27 mouse cellular contexts compared by ENCODE assay signal in the genomic region with DNA sequence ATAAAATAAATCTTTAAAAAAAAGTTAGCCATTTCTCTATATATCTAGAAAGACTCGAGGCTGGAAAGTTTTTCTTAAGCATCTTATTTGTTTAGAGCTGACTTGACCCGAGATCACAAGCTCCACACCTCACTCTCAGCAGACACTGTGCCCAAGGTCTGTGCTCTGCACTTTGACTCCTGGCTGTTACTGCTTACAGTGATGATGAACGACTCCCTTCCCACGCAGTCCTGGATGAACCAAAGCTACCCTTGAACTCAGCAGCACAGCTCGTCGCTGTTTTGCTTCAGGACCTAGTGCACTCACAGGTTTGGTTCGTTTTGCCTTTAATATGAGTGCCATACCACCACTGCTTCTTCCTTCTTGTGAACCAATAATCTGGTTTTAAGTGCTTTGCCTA. TPM values are rescaled to one million over a fixed set of nuclear protein-coding genes. Genes with fewer than 3 reads are reported as not detected.
A peak's percentile ranks its signal among the peaks of the same experiment; 100 is the strongest.
DNase-seq lines count a peak whose midpoint lies in the region; ATAC-seq lines count a peak whose summit lies in the region.
"Had no signal": no experiment of that assay in that cellular context is flagged by ENCODE, and none has a peak within 500 bp of the region (broad histone marks: within the 10 kb centered on the region; RNA-seq: fewer than 3 reads in every experiment).

No protein-coding gene starts in this region.

- no peaks in the 10 kb centered on the region for H3K27me3 ChIP-seq in liver, embryonic 16.5 days (ENCODE audit: control insufficient read depth, insufficient read depth, low read depth, low read length)
- H3K27me3 ChIP-seq: embryonic facial prominence, embryonic 12.5 days; heart, embryonic 12.5 days; neural tube, embryonic 15.5 days had no signal

- peak; percentile 56 for ATAC-seq in liver, embryonic 16.5 days (ENCODE audit: low read depth)
- ATAC-seq: CD4-positive, CD25-positive, alpha-beta regulatory T cell, adult 4 months; forebrain, postnatal 0 days; midbrain, embryonic 16.5 days had no signal

- WGBS in liver, embryonic 16.5 days (ENCODE audit: insufficient replicate concordance) = 49% methylated on average over 7 of the region's 7 CpGs

- no peaks in the 10 kb centered on the region for H3K9me3 ChIP-seq in liver, embryonic 16.5 days (replicated peaks; ENCODE audit: control insufficient read depth, low read length)
- H3K9me3 ChIP-seq: embryonic facial prominence, embryonic 12.5 days; heart, embryonic 12.5 days; neural tube, embryonic 15.5 days had no signal

- H3K27ac ChIP-seq in liver, embryonic 16.5 days (ENCODE audit: low read length) = no peak overlapping the region
- H3K27ac ChIP-seq: embryonic facial prominence, embryonic 12.5 days; liver, embryonic 14.5 days; macrophage; neural tube, embryonic 15.5 days had no signal

- no peak overlapping the region for H3K4me3 ChIP-seq in liver, embryonic 16.5 days (ENCODE audit: low read depth, low read length)
- H3K4me3 ChIP-seq: embryonic facial prominence, embryonic 12.5 days; heart, embryonic 12.5 days; neural tube, embryonic 15.5 days had no signal

- peak; percentile 22 for DNase-seq in heart, adult 11 months
- no peak for DNase-seq in heart, postnatal 4 days
- DNase-seq in liver = no peak
- DNase-seq in kidney, postnatal 25 days = peak; percentile 52 to 86
- DNase-seq in neural tube, embryonic 10.5 days (ENCODE audit: extremely low spot score, low spot score) = no peak
- no peak for DNase-seq in layer of hippocampus, adult 18-20 months (ENCODE audit: low spot score in 2 of 2)
- DNase-seq: cerebellum, adult 11-12 months; forebrain, postnatal 0 days; gastrocnemius, postnatal 14 days; heart, adult 18-20 months; heart, postnatal 10 days; layer of hippocampus, postnatal 36 days; right cerebral cortex, adult 18-20 months; right cerebral cortex, postnatal 4 days; thymus, adult 2 months; thymus, postnatal 4 days had no signal

- H3K4me1 ChIP-seq in liver, embryonic 16.5 days (ENCODE audit: control insufficient read depth, low read depth, low read length) = peaks cover 5% of the 10 kb centered on the region

- peaks cover 2% of the 10 kb centered on the region; the same call in 1 of the 2 replicates for H3K36me3 ChIP-seq in liver, embryonic 16.5 days (ENCODE audit: control insufficient read depth, insufficient read depth)

- no peak overlapping the region for H3K9ac ChIP-seq in liver, embryonic 16.5 days (ENCODE audit: low read depth, low read length)
- H3K9ac ChIP-seq: embryonic facial prominence, embryonic 12.5 days; forebrain, postnatal 0 days; heart, embryonic 12.5 days; liver, embryonic 14.5 days; neural tube, embryonic 15.5 days had no signal

- H3K4me2 ChIP-seq in liver, embryonic 16.5 days (ENCODE audit: low read depth, low read length) = no peak overlapping the region
- H3K4me2 ChIP-seq: embryonic facial prominence, embryonic 12.5 days; heart, embryonic 12.5 days; neural tube, embryonic 15.5 days had no signal

RNA-seq across cellular contexts. Expression of a gene that starts 5.8 kb away (rescaled TPM):
- 1 to 10 TPM; 8.9 to 9.5 TPM for total RNA-seq in heart, postnatal 4 days (2021)
- polyA plus RNA-seq in liver, embryonic 16.5 days (2015; fragmentation: Nextera tagmentation; extraction: Ambion mirVana) = 19.2 and 20.2 TPM in 2 replicates
- total RNA-seq in layer of hippocampus, adult 18-20 months (2021) = 10 to 100 TPM; 19.4 to 23.7 TPM

RNA-seq across cellular contexts. Expression of a gene that starts 34.8 kb away (rescaled TPM):
- not detected for total RNA-seq in heart, postnatal 4 days (2021)
- 40.0 and 44.5 TPM in 2 replicates for polyA plus RNA-seq in liver, embryonic 16.5 days (2015; fragmentation: Nextera tagmentation; extraction: Ambion mirVana)
- total RNA-seq in layer of hippocampus, adult 18-20 months (2021) = not detected
- total RNA-seq: forebrain, postnatal 0 days; gastrocnemius, postnatal 14 days; layer of hippocampus, adult 8-10 months; layer of hippocampus, postnatal 36 days had no signal
- polyA plus RNA-seq: CD4-positive, CD25-positive, alpha-beta regulatory T cell, adult 4 months; embryonic facial prominence, embryonic 12.5 days; forebrain, embryonic 11.5 days; forebrain, postnatal 0 days; hindbrain, embryonic 11.5 days; midbrain, embryonic 16.5 days; neural tube, embryonic 15.5 days; thymus, adult 2 months had no signal

RNA-seq across cellular contexts. Expression of a gene that starts 43.5 kb away (rescaled TPM):
- 10 to 100 TPM; 33.4 to 33.9 TPM for total RNA-seq in heart, postnatal 4 days (2021)
- polyA plus RNA-seq in liver, embryonic 16.5 days (2015; fragmentation: Nextera tagmentation; extraction: Ambion mirVana) = 19.2 and 19.5 TPM in 2 replicates
- 10 to 100 TPM; 39.3 to 40.9 TPM for total RNA-seq in layer of hippocampus, adult 18-20 months (2021)

Comparison
In these comparisons a context has a peak if more than half of its experiments do, and no peak if none do; other contexts are left out.
1. DNase-seq: peak in heart, adult 11 months (single experiment) and kidney, postnatal 25 days (2 of 2); none in heart, postnatal 4 days (single experiment), liver (single experiment), neural tube, embryonic 10.5 days (single experiment) and layer of hippocampus, adult 18-20 months (0 of 2).